Mouse (Mus musculus): ENCODE data around the gene Rerg.

GRCm38 (mm10) chr6:137126861-137127260 lies 43.4 kb downstream of the Rerg start:
- no peak for TF ChIP-seq CTCF (IDR thresholded peaks at IDR 0.05; ENCODE audit: insufficient read depth, low read depth, low read length)
- TF ChIP-seq POLR2A (IDR thresholded peaks at IDR 0.05; ENCODE audit: insufficient read depth, low read depth, low read length): no peak
